Mouse (Mus musculus): ENCODE measurements around the gene Prpf6. TPM values are rescaled to one million over a fixed set of nuclear protein-coding genes. Genes with fewer than 3 reads are reported as not detected.

Gene Prpf6
- polyA plus RNA-seq, 1 experiment from 2014 or later = 43.0 TPM

- peak overlapping the region; percentile 69 for H3K4me2 ChIP-seq (ENCODE audit: low read length)
- H3K27me3 ChIP-seq (ENCODE audit: control insufficient read depth, insufficient read depth, low read length) = no peaks in the 10 kb centered on the region
- peak overlapping the region; percentile 89 for H3K9ac ChIP-seq (ENCODE audit: low read length)
- H3K4me1 ChIP-seq (ENCODE audit: control insufficient read depth in 2 of 2, insufficient read depth in 2 of 2, low read length in 2 of 2) = peaks cover 4 to 13% of the 10 kb centered on the region in 2 experiments; a peak in 3 of 4 replicates
- H3K4me3 ChIP-seq (ENCODE audit: control insufficient read depth in 1 of 2, insufficient read depth in 1 of 2, low read depth in 1 of 2, low read length in 2 of 2) = peak overlapping the region; percentile 67 to 86
- WGBS = 1% methylated on average over 6 of the region's 6 CpGs
- peaks cover 26% of the 10 kb centered on the region for H3K36me3 ChIP-seq (ENCODE audit: control insufficient read depth, insufficient read depth, low read length)
- H3K27ac ChIP-seq (replicated peaks in 1 of 2; ENCODE audit: control insufficient read depth in 1 of 2, insufficient read depth in 1 of 2, low read depth in 2 of 2, low read length in 2 of 2) = peak overlapping the region; percentile 28 to 71
- H3K9me3 ChIP-seq (ENCODE audit: control insufficient read depth, low read length) = no peaks in the 10 kb centered on the region
- ATAC-seq (ENCODE audit: insufficient number of reproducible peaks, insufficient read depth, low FRiP score, low read depth) = peak; percentile 9; the same call in 1 of the 2 replicates
These were observed 1.4 kb downstream of the Prpf6 start for GRCm38 (mm10) chr2:181593042-181593421.

DNA sequence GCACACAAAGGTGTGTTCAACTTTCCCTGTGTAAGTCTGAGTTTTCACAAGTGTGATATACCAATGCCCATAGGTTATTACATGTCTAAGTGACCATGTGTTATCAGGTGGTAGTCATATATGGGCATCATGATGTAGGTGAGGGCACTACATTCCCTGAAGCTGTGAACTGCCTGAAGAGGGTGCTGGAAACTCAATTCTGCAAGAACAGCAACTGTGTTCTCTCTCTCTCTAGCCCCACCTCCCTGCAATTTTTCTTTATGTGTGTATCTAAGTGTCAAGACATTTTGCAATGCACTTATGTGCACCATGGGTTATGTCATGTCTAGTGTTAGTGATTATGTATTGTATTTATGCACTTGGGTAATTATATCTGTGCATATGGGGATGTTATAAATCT lies 2.3 kb downstream of the Prpf6 start:
- Histone ChIP-seq H3K27ac (replicated peaks in 1 of 2; ENCODE audit: control insufficient read depth in 1 of 2, insufficient read depth in 1 of 2, low read depth in 2 of 2, low read length in 2 of 2) (no peak overlapping the region), H3K9ac (ENCODE audit: low read length) (no peak overlapping the region), H3K4me2 (ENCODE audit: low read length) (no peak overlapping the region), H3K9me3 (ENCODE audit: control insufficient read depth, low read length) (no peaks in the 10 kb centered on the region), H3K36me3 (ENCODE audit: control insufficient read depth, insufficient read depth, low read length) (peaks cover 17% of the 10 kb centered on the region), H3K4me3 (ENCODE audit: control insufficient read depth in 1 of 2, insufficient read depth in 1 of 2, low read depth in 1 of 2, low read length in 2 of 2) (no peak overlapping the region), H3K4me1 (ENCODE audit: control insufficient read depth in 2 of 2, insufficient read depth in 2 of 2, low read length in 2 of 2) (peaks cover 4 to 17% of the 10 kb centered on the region in 2 experiments; a peak in 3 of 4 replicates), H3K27me3 (ENCODE audit: control insufficient read depth, insufficient read depth, low read length) (no peaks in the 10 kb centered on the region)
- ATAC-seq (ENCODE audit: insufficient number of reproducible peaks, insufficient read depth, low FRiP score, low read depth) = no peak

GRCm38 (mm10) chr2:181594946-181595696 lies 3.5 kb downstream of the Prpf6 start:
- Histone ChIP-seq H3K4me2 (ENCODE audit: low read length) (no peak overlapping the region), H3K27me3 (ENCODE audit: control insufficient read depth, insufficient read depth, low read length) (no peaks in the 10 kb centered on the region), H3K4me3 (ENCODE audit: control insufficient read depth in 1 of 2, insufficient read depth in 1 of 2, low read depth in 1 of 2, low read length in 2 of 2) (no peak overlapping the region), H3K4me1 (ENCODE audit: control insufficient read depth in 2 of 2, insufficient read depth in 2 of 2, low read length in 2 of 2) (peaks cover 4 to 21% of the 10 kb centered on the region in 2 experiments; a peak in 3 of 4 replicates), H3K27ac (replicated peaks in 1 of 2; ENCODE audit: control insufficient read depth in 1 of 2, insufficient read depth in 1 of 2, low read depth in 2 of 2, low read length in 2 of 2) (no peak overlapping the region), H3K9me3 (ENCODE audit: control insufficient read depth, low read length) (no peaks in the 10 kb centered on the region), H3K9ac (ENCODE audit: low read length) (no peak overlapping the region), H3K36me3 (ENCODE audit: control insufficient read depth, insufficient read depth, low read length) (peaks cover 5% of the 10 kb centered on the region)
- ATAC-seq (ENCODE audit: insufficient number of reproducible peaks, insufficient read depth, low FRiP score, low read depth) = no peak
- WGBS = 78% methylated on average over 4 of the region's 4 CpGs

DNA sequence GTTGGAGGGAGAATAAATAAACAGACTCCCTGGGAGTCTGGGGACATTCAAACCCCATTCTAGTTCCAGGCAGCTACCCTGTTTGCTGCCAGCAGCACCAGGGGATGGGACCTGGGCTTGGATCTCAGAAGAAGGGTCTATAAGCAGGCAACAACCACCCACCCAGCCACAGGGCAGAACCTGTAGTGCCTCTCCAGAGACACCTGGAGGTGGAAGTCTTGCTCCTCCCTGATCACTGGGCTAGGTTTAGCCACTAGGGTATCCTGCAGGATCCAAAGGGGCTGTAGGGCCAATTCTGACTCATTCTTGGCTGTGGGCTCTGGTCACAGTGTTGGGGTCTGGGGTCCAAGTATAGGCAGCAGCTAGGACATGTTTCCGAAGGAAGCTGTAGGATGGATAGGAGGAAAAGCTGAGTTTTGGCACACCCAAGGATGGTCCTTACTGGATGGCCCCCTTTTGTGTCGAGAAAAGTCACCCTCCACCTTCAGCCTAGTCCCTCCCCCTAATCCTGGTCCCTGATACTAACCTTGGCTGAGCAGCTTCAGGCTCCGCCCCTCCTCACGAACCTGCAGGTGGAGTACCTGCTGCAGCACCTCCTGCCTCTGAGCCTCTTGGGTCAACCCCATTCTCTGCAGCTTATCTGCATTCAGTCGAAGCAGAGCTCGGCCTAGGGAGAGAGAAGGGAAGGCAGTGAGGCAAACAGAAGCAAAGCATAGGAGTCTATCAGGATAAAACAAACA lies 4.7 kb downstream of the Prpf6 start:
- H3K36me3 ChIP-seq (ENCODE audit: control insufficient read depth, insufficient read depth, low read length) = no peaks in the 10 kb centered on the region
- ATAC-seq (ENCODE audit: insufficient number of reproducible peaks, insufficient read depth, low FRiP score, low read depth) = no peak
- H3K27ac ChIP-seq (replicated peaks in 1 of 2; ENCODE audit: control insufficient read depth in 1 of 2, insufficient read depth in 1 of 2, low read depth in 2 of 2, low read length in 2 of 2) = no peak overlapping the region
- WGBS = 49% methylated on average over 6 of the region's 6 CpGs
- no peak overlapping the region for H3K4me3 ChIP-seq (ENCODE audit: control insufficient read depth in 1 of 2, insufficient read depth in 1 of 2, low read depth in 1 of 2, low read length in 2 of 2)
- H3K4me1 ChIP-seq (ENCODE audit: control insufficient read depth in 2 of 2, insufficient read depth in 2 of 2, low read length in 2 of 2) = peaks cover 7 to 19% of the 10 kb centered on the region in 2 experiments
- H3K4me2 ChIP-seq (ENCODE audit: low read length) = no peak overlapping the region
- H3K27me3 ChIP-seq (ENCODE audit: control insufficient read depth, insufficient read depth, low read length) = no peaks in the 10 kb centered on the region
- H3K9ac ChIP-seq (ENCODE audit: low read length) = no peak overlapping the region
- no peaks in the 10 kb centered on the region for H3K9me3 ChIP-seq (ENCODE audit: control insufficient read depth, low read length)

DNA sequence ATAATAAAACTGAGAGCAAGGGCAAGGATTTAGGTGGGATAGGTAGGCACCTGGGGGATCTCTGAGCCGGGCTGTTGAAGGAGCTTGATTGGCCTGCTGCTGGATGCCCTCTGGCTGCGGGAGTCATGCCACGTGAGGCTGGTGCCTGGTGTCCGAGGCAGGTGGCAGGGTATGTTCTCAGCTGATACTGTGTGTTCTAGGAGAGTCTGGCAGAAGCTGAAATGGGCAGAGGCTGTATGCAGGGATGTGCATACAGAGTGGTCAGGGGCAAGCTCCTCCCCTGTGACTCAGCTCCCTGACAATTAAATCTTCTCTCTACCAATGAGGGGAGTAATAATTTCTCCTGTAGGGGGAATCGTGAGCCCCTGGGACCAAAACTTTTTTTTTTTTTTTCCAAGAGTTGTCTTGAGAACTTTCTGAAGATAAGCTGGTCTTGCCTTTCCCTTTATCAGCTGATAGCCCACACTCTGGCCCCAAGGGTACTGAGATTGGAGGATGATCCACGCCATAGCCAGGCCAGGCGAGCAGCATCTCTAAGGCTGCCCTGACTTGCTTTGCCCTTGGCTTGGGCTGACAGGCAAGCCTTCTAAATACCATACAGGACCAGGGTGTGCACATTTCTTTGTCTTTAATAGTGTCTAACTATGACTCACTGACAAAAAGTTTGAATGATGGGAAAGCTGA lies 5.9 kb downstream of the Prpf6 start:
- H3K27ac ChIP-seq (replicated peaks in 1 of 2; ENCODE audit: control insufficient read depth in 1 of 2, insufficient read depth in 1 of 2, low read depth in 2 of 2, low read length in 2 of 2) = no peak overlapping the region
- no peak overlapping the region for H3K4me2 ChIP-seq (ENCODE audit: low read length)
- WGBS = 61% methylated on average over 7 of the region's 7 CpGs
- no peaks in the 10 kb centered on the region for H3K9me3 ChIP-seq (ENCODE audit: control insufficient read depth, low read length)
- peaks cover 4 to 21% of the 10 kb centered on the region in 2 experiments for H3K4me1 ChIP-seq (ENCODE audit: control insufficient read depth in 2 of 2, insufficient read depth in 2 of 2, low read length in 2 of 2)
- H3K9ac ChIP-seq (ENCODE audit: low read length) = no peak overlapping the region
- no peak for ATAC-seq (ENCODE audit: insufficient number of reproducible peaks, insufficient read depth, low FRiP score, low read depth)
- H3K4me3 ChIP-seq (ENCODE audit: control insufficient read depth in 1 of 2, insufficient read depth in 1 of 2, low read depth in 1 of 2, low read length in 2 of 2) = no peak overlapping the region
- no peaks in the 10 kb centered on the region for H3K27me3 ChIP-seq (ENCODE audit: control insufficient read depth, insufficient read depth, low read length)
- H3K36me3 ChIP-seq (ENCODE audit: control insufficient read depth, insufficient read depth, low read length) = no peaks in the 10 kb centered on the region

DNA sequence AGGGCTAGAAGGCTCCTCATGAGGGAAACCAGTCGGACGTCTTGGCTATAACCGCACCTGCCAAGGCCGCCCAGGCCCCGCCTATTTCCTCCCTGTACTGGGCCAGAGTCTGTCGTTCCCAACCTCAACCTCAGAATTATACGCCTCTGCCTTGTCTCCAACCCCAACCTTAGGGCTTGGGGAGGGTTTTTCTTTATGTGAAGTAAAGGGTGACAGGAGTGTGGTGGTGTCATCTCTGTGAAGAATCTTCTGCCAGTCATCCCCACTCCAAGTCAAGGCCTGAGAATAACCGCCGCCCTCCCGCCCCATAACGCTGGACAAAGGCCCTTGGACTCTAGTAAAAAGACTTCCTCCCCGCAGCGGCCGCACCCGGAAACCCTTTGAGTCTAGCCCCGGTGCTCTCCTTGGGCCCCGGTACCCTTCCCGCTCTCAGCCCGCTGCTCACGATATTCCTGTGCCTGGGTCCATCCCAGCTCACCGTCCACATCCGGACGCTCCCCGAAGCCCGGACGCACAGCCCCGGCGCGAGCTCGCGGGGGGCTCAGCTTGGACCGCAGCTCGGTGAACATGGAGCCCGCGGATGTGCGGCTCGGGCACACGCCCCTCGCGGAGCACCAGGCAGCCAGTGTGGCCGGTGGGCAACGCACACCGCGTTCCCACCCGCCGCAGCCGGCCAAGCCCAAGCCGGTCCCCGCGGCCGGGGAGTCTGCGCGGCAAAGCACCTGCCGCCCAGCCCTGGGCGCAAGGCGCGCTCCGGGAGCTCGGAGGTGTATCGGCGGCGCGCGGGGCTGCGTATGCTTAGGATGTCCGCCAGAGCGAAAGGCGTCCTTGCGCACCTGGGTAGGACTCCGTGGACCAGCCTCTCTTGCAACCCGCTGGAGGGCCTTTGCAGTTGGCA lies 7.0 kb downstream of the Prpf6 start, which contains the start of gene Samd10:
Gene Samd10 (minus strand): TSS at position 759 of the 898 bp plus-strand sequence.
- peak within 1 kb of the TSS; percentile 81 to 84 for H3K4me3 ChIP-seq (ENCODE audit: control insufficient read depth in 1 of 2, insufficient read depth in 1 of 2, low read depth in 1 of 2, low read length in 2 of 2)
- H3K27me3 ChIP-seq (ENCODE audit: control insufficient read depth, insufficient read depth, low read length) = no peaks in the 10 kb centered on the region
- 4% methylated on average over 71 of the region's 71 CpGs for whole genome bisulfite sequencing
- peaks cover 4 to 17% of the 10 kb centered on the region in 2 experiments for H3K4me1 ChIP-seq (ENCODE audit: control insufficient read depth in 2 of 2, insufficient read depth in 2 of 2, low read length in 2 of 2)
- H3K27ac ChIP-seq (replicated peaks in 1 of 2; ENCODE audit: control insufficient read depth in 1 of 2, insufficient read depth in 1 of 2, low read depth in 2 of 2, low read length in 2 of 2) = peak within 1 kb of the TSS in 1 of 2 experiments; percentile 35; a peak in 2 of 4 replicates
- no peaks in the 10 kb centered on the region for H3K36me3 ChIP-seq (ENCODE audit: control insufficient read depth, insufficient read depth, low read length)
- ATAC-seq (ENCODE audit: insufficient number of reproducible peaks, insufficient read depth, low FRiP score, low read depth) = peak; percentile 18; the same call in 1 of the 2 replicates
- peak within 1 kb of the TSS; percentile 94 for H3K4me2 ChIP-seq (ENCODE audit: low read length)
- peak within 1 kb of the TSS; percentile 84 for H3K9ac ChIP-seq (ENCODE audit: low read length)
- no peaks in the 10 kb centered on the region for H3K9me3 ChIP-seq (ENCODE audit: control insufficient read depth, low read length)
